Mouse (Mus musculus): ENCODE results near the gene Rap1b. TPM values are rescaled to one million over a fixed set of nuclear protein-coding genes. Genes with fewer than 3 reads are reported as not detected.

Gene Rap1b
- polyA plus RNA-seq, 1 experiment from 2014 or later: 132 TPM

- Histone ChIP-seq H3K36me3 (ENCODE audit: control insufficient read depth, insufficient read depth, low read length) (no peaks in the 10 kb centered on the region), H3K27ac (replicated peaks) (no peak overlapping the region), H3K9me3 (ENCODE audit: control insufficient read depth, low read length) (no peaks in the 10 kb centered on the region), H3K9ac (ENCODE audit: low read length) (no peak overlapping the region), H3K4me2 (replicated peaks; ENCODE audit: low read depth) (no peak overlapping the region), H3K27me3 (ENCODE audit: control insufficient read depth, insufficient read depth, low read length) (no peaks in the 10 kb centered on the region), H3K4me1 (replicated peaks; ENCODE audit: control insufficient read depth, insufficient read depth) (no peaks in the 10 kb centered on the region), H3K4me3 (ENCODE audit: low read depth, low read length) (no peak overlapping the region)
- ATAC-seq (ENCODE audit: low FRiP score, low TSS enrichment) (no peak), DNase-seq (ENCODE audit: low spot score) (no peak)
- TF ChIP-seq EP300 (optimal IDR thresholded peaks at IDR 0.05) (no peak), CTCF (IDR thresholded peaks at IDR 0.05; ENCODE audit: low read depth) (no peak)
- WGBS: 73% methylated on average over 10 of the region's 10 CpGs
Measured at GRCm38 (mm10) chr10:117874936-117875335, 29.1 kb upstream of the Rap1b start.

- 53% methylated on average over 4 of the region's 4 CpGs for WGBS
- no peak overlapping the region for H3K9ac ChIP-seq (ENCODE audit: low read length)
- TF ChIP-seq CTCF (IDR thresholded peaks at IDR 0.05; ENCODE audit: low read depth) (no peak), EP300 (optimal IDR thresholded peaks at IDR 0.05) (no peak)
- no peak overlapping the region for H3K4me3 ChIP-seq (ENCODE audit: low read depth, low read length)
- no peaks in the 10 kb centered on the region for H3K36me3 ChIP-seq (ENCODE audit: control insufficient read depth, insufficient read depth, low read length)
- H3K27me3 ChIP-seq (ENCODE audit: control insufficient read depth, insufficient read depth, low read length): no peaks in the 10 kb centered on the region
- no peak for ATAC-seq (ENCODE audit: low FRiP score, low TSS enrichment)
- DNase-seq (ENCODE audit: low spot score): no peak
- no peak overlapping the region for H3K4me2 ChIP-seq (replicated peaks; ENCODE audit: low read depth)
- no peak overlapping the region for H3K27ac ChIP-seq (replicated peaks)
- no peaks in the 10 kb centered on the region for H3K4me1 ChIP-seq (replicated peaks; ENCODE audit: control insufficient read depth, insufficient read depth)
- H3K9me3 ChIP-seq (ENCODE audit: control insufficient read depth, low read length): no peaks in the 10 kb centered on the region
Measured at GRCm38 (mm10) chr10:117873952-117874351, 28.1 kb upstream of the Rap1b start.

GRCm38 (mm10) chr10:117872468-117872867, 26.6 kb upstream of the Rap1b start:
- no peaks in the 10 kb centered on the region for H3K4me1 ChIP-seq (replicated peaks; ENCODE audit: control insufficient read depth, insufficient read depth)
- H3K9me3 ChIP-seq (ENCODE audit: control insufficient read depth, low read length): no peaks in the 10 kb centered on the region
- ATAC-seq (ENCODE audit: low FRiP score, low TSS enrichment) (no peak), DNase-seq (ENCODE audit: low spot score) (no peak)
- TF ChIP-seq EP300 (optimal IDR thresholded peaks at IDR 0.05) (no peak), CTCF (IDR thresholded peaks at IDR 0.05; ENCODE audit: low read depth) (no peak)
- H3K4me3 ChIP-seq (ENCODE audit: low read depth, low read length): no peak overlapping the region
- no peaks in the 10 kb centered on the region for H3K27me3 ChIP-seq (ENCODE audit: control insufficient read depth, insufficient read depth, low read length)
- no peak overlapping the region for H3K9ac ChIP-seq (ENCODE audit: low read length)
- H3K4me2 ChIP-seq (replicated peaks; ENCODE audit: low read depth): no peak overlapping the region
- H3K36me3 ChIP-seq (ENCODE audit: control insufficient read depth, insufficient read depth, low read length): no peaks in the 10 kb centered on the region
- 70% methylated on average over 10 of the region's 10 CpGs for WGBS
- no peak overlapping the region for H3K27ac ChIP-seq (replicated peaks)

- Histone ChIP-seq H3K9me3 (ENCODE audit: control insufficient read depth, low read length) (no peaks in the 10 kb centered on the region), H3K27ac (replicated peaks) (no peak overlapping the region), H3K27me3 (ENCODE audit: control insufficient read depth, insufficient read depth, low read length) (no peaks in the 10 kb centered on the region), H3K36me3 (ENCODE audit: control insufficient read depth, insufficient read depth, low read length) (no peaks in the 10 kb centered on the region), H3K4me2 (replicated peaks; ENCODE audit: low read depth) (no peak overlapping the region), H3K4me1 (replicated peaks; ENCODE audit: control insufficient read depth, insufficient read depth) (no peaks in the 10 kb centered on the region), H3K4me3 (ENCODE audit: low read depth, low read length) (no peak overlapping the region), H3K9ac (ENCODE audit: low read length) (no peak overlapping the region)
- ATAC-seq (ENCODE audit: low FRiP score, low TSS enrichment) (no peak), DNase-seq (ENCODE audit: low spot score) (no peak)
- TF ChIP-seq CTCF (IDR thresholded peaks at IDR 0.05; ENCODE audit: low read depth): no peak
- TF ChIP-seq EP300 (optimal IDR thresholded peaks at IDR 0.05): no peak
- 86% methylated on average over 3 of the region's 3 CpGs for WGBS
Measured at GRCm38 (mm10) chr10:117867301-117867700, 21.5 kb upstream of the Rap1b start.

- WGBS: 73% methylated on average over 8 of the region's 8 CpGs
- no peak overlapping the region for H3K9ac ChIP-seq (ENCODE audit: low read length)
- no peaks in the 10 kb centered on the region for H3K4me1 ChIP-seq (replicated peaks; ENCODE audit: control insufficient read depth, insufficient read depth)
- TF ChIP-seq CTCF (IDR thresholded peaks at IDR 0.05; ENCODE audit: low read depth) (no peak), EP300 (optimal IDR thresholded peaks at IDR 0.05) (no peak)
- no peak overlapping the region for H3K27ac ChIP-seq (replicated peaks)
- no peak overlapping the region for H3K4me3 ChIP-seq (ENCODE audit: low read depth, low read length)
- ATAC-seq (ENCODE audit: low FRiP score, low TSS enrichment) (no peak), DNase-seq (ENCODE audit: low spot score) (no peak)
- no peaks in the 10 kb centered on the region for H3K36me3 ChIP-seq (ENCODE audit: control insufficient read depth, insufficient read depth, low read length)
- no peak overlapping the region for H3K4me2 ChIP-seq (replicated peaks; ENCODE audit: low read depth)
- H3K9me3 ChIP-seq (ENCODE audit: control insufficient read depth, low read length): no peaks in the 10 kb centered on the region
- H3K27me3 ChIP-seq (ENCODE audit: control insufficient read depth, insufficient read depth, low read length): no peaks in the 10 kb centered on the region
Measured at GRCm38 (mm10) chr10:117866641-117867040, 20.8 kb upstream of the Rap1b start.

GRCm38 (mm10) chr10:117864695-117865094, 18.9 kb upstream of the Rap1b start:
- H3K4me3 ChIP-seq (ENCODE audit: low read depth, low read length): no peak overlapping the region
- ATAC-seq (ENCODE audit: low FRiP score, low TSS enrichment): no peak
- WGBS: 58% methylated on average over 6 of the region's 6 CpGs
- H3K9me3 ChIP-seq (ENCODE audit: control insufficient read depth, low read length): no peaks in the 10 kb centered on the region
- H3K9ac ChIP-seq (ENCODE audit: low read length): no peak overlapping the region
- H3K4me2 ChIP-seq (replicated peaks; ENCODE audit: low read depth): no peak overlapping the region
- DNase-seq (ENCODE audit: low spot score): no peak
- no peaks in the 10 kb centered on the region for H3K27me3 ChIP-seq (ENCODE audit: control insufficient read depth, insufficient read depth, low read length)
- TF ChIP-seq CTCF (IDR thresholded peaks at IDR 0.05; ENCODE audit: low read depth) (no peak), EP300 (optimal IDR thresholded peaks at IDR 0.05) (no peak)
- H3K36me3 ChIP-seq (ENCODE audit: control insufficient read depth, insufficient read depth, low read length): no peaks in the 10 kb centered on the region
- no peak overlapping the region for H3K27ac ChIP-seq (replicated peaks)
- H3K4me1 ChIP-seq (replicated peaks; ENCODE audit: control insufficient read depth, insufficient read depth): no peaks in the 10 kb centered on the region

All from stomach, postnatal 0 days (tissue).